Mouse (Mus musculus): Measurements from ENCODE around the gene Ribc2. TPM values are rescaled to one million over a fixed set of nuclear protein-coding genes. Genes with fewer than 3 reads are reported as not detected.
A peak's percentile ranks its signal among the peaks of the same experiment; 100 is the strongest.

Ribc2 gene
- polyA plus RNA-seq (2016; fragmentation: Nextera tagmentation; extraction: Ambion mirVana) = 0.77 and 1.3 TPM in 2 replicates

DNA sequence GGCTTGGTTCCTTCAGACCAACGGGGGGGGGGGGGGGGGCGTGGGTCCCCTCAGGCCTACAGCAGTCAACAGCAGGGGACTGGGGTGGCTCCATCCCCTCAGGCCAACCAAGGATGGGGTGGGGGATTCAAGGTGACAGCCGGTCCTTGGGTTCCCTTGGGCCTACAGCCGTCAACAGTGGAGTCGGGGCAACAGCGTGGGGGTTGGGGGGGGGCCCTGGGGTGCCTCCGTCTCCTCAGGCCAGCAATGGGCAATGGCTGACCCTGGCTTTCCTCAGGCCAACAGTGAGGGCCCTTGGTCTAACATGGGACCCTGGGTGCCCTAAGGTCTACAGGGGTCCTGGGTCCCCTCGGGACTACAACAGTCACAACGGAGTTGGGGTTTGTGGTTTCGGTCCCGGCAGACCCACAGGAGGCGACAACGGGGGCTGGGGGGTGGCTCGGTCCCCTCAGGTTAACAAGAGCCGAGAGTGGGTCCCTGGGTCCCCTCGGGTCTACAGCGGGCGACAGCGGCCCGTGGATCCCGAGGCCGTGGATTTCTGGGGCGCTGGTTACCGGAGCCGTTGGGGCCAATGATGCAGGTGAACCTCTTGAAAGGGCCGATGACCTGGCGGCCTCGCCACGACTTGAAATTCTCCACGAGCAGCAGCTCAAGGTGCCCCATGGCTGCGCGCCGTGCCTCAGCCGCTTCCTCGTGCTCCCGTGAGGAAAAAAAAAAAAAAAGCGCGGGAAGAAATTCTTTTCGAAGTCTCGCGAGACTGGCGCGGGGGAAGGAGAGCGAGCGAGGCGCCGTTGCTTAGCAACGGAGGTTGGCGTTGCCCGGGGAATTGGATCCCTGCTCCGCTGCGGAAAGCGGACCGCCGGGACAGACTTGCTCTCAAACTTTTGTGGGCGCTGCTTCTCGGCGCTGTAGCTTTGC, at the start of gene Ribc2, which contains the start of gene Smc1b:
Gene Ribc2, plus strand, starts transcription at position 804 of the 918 bp plus-strand sequence.
Gene Smc1b, minus strand, starts transcription at position 690 of the 918 bp plus-strand sequence.
- H3K27me3 ChIP-seq (ENCODE audit: insufficient read depth, poor library complexity, severe bottlenecking) = peaks cover 32% of the 10 kb centered on the region
- peaks cover 6% of the 10 kb centered on the region; the same call in 1 of the 2 replicates for H3K9me3 ChIP-seq
- no peaks in the 10 kb centered on the region for H3K36me3 ChIP-seq
- peak; percentile 82 for DNase-seq (ENCODE audit: low spot score)
- peak within 1 kb of the TSS; percentile 78 for H3K27ac ChIP-seq
- peak within 1 kb of the TSS; percentile 45 for H3K4me3 ChIP-seq
- peaks cover 15% of the 10 kb centered on the region for H3K4me1 ChIP-seq (replicated peaks)
- 31% methylated on average over 57 of the region's 58 CpGs for WGBS

DNA sequence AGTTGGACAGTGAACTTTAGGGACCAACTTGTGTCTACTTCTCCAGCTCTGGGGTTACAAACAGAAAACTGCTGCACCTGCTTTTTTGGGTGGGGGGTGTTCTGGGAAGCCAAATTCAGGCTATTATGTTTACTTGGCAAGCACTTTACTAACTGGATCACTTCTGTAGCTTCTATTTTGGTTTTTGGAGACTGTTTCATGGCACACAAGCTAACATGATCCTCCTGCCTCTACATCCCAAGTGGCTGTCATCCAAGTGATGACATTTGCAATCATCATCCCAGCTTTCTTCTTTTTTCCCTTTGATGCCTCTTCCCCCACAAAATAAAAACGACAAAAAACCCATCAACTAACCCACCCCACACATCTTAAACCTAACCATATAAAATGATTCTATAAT, 46.2 kb upstream of the Ribc2 start:
- no peaks in the 10 kb centered on the region for H3K4me1 ChIP-seq (replicated peaks)
- no peaks in the 10 kb centered on the region for H3K27me3 ChIP-seq (ENCODE audit: insufficient read depth, poor library complexity, severe bottlenecking)
- WGBS = 80% methylated on average over 1 of the region's 1 CpGs
- H3K27ac ChIP-seq = no peak overlapping the region
- no peaks in the 10 kb centered on the region for H3K9me3 ChIP-seq
- no peak for DNase-seq (ENCODE audit: low spot score)
- no peak overlapping the region for H3K4me3 ChIP-seq
- no peaks in the 10 kb centered on the region for H3K36me3 ChIP-seq

DNA sequence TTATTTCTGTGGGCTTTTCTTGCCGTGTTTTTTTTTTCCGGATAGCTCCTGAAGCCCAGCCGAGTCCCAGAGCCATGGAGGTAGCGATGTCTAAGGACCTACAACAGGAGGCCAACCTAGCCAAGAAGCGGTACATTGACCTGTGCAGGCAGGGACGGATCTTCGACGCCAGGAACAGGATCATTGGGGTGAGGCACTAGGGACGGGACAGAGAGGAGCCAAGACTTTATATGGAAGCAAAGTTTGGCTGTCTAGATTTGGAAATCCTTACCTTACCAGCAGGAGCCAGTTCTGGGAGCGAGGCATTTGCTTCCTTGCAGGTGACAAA, 279 bp downstream of the Ribc2 start:
- H3K27ac ChIP-seq = peak overlapping the region; percentile 78; the same call in 1 of the 2 replicates
- peaks cover 32% of the 10 kb centered on the region for H3K27me3 ChIP-seq (ENCODE audit: insufficient read depth, poor library complexity, severe bottlenecking)
- peaks cover 6% of the 10 kb centered on the region; the same call in 1 of the 2 replicates for H3K9me3 ChIP-seq
- no peak for DNase-seq (ENCODE audit: low spot score)
- WGBS = 20% methylated on average over 10 of the region's 10 CpGs
- H3K4me1 ChIP-seq (replicated peaks) = peaks cover 15% of the 10 kb centered on the region
- peak overlapping the region; percentile 45 for H3K4me3 ChIP-seq
- H3K36me3 ChIP-seq = no peaks in the 10 kb centered on the region

DNA sequence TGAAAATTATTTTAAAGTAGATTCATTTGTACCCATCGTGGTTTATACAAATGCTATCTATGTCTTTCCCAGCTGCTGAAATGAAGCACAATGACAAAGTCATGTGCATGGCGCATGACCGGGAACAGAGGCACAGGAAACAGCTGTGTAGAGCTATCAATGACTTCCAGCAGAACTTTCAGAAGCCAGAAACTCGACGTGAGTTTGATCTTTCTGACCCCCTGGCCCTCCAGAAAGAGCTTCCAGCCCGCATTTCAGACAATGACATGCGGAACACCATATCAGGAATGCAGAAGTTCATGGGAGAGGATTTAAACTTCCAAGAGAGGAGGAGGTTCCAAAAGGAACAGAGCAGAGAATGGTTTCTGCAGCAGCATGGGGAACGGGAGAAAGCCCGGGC, 3.3 kb downstream of the Ribc2 start:
- H3K4me1 ChIP-seq (replicated peaks) = peaks cover 15% of the 10 kb centered on the region
- H3K27me3 ChIP-seq (ENCODE audit: insufficient read depth, poor library complexity, severe bottlenecking) = peaks cover 32% of the 10 kb centered on the region
- no peak for DNase-seq (ENCODE audit: low spot score)
- H3K36me3 ChIP-seq = no peaks in the 10 kb centered on the region
- no peak overlapping the region for H3K27ac ChIP-seq
- 40% methylated on average over 9 of the region's 9 CpGs for WGBS
- no peak overlapping the region for H3K4me3 ChIP-seq
- peaks cover 6% of the 10 kb centered on the region; the same call in 1 of the 2 replicates for H3K9me3 ChIP-seq

DNA sequence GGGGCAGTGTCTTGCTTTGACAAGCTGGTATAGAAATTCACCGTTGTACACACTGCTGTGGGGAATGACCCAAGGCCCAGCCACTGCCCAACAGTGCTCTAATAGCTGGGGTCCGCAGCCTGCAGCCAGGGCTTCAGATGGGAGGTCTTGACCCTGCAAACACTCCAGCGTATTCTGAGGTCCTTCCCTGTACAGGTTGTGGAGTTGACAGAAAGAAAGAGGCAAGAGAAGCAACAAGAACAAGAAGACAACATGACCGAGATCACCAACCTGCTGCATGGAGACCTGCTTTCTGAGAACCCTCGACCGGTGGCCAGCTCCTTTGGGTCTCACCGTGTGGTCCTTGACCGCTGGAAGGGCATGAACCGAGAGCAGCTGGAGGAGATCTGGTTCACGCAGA, 9.4 kb downstream of the Ribc2 start:
- Histone ChIP-seq H3K4me1 (replicated peaks) (peaks cover 9% of the 10 kb centered on the region), H3K27me3 (ENCODE audit: insufficient read depth, poor library complexity, severe bottlenecking) (no peaks in the 10 kb centered on the region), H3K27ac (no peak overlapping the region), H3K9me3 (no peaks in the 10 kb centered on the region), H3K4me3 (no peak overlapping the region), H3K36me3 (no peaks in the 10 kb centered on the region)
- WGBS = 87% methylated on average over 10 of the region's 10 CpGs
- no peak for DNase-seq (ENCODE audit: low spot score)

DNA sequence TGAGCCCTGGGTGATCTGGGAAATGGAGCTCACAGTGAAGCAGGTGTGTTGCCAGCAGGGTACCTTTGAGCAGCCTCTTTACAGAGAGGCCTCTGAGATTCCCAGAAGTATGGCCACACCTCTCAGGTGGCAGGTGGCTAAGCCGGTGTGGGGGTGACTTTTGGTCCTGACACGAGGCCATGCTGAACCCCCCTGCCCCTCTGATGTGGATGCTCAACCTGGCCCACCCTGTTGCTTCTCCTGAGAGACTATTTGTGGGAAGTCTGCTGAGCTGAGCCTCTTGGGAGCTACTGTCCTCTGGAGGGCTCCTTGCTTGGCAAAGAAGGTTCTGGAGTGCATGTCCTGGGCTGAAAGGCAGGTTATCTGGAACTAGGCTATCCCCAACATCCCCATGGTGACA, 10.6 kb downstream of the Ribc2 start:
- no peak for DNase-seq (ENCODE audit: low spot score)
- H3K36me3 ChIP-seq = no peaks in the 10 kb centered on the region
- H3K4me1 ChIP-seq (replicated peaks) = peaks cover 9% of the 10 kb centered on the region
- H3K27me3 ChIP-seq (ENCODE audit: insufficient read depth, poor library complexity, severe bottlenecking) = no peaks in the 10 kb centered on the region
- H3K9me3 ChIP-seq = no peaks in the 10 kb centered on the region
- WGBS = 70% methylated on average over 2 of the region's 2 CpGs
- H3K27ac ChIP-seq = no peak overlapping the region; the same call in 1 of the 2 replicates
- no peak overlapping the region for H3K4me3 ChIP-seq

DNA sequence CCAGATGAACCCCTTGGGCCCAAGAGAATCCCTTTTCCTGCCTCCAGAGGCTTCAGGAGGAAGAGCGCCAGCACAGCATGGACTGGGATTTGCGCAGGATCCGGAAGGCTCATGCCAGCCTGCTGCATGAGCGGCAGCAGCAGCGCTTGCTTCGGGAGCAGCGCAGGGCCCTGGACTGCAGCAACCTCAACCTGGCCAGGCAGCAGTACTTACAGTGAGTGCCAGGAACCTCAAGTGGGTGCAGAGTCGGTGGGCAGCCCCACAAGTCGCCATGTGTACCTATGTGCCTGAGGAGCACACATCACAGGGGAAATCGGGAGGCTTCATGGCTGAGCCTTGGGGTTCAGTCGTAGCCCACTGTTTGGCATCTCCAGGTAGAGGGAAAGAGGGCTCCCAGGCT, 11.3 kb downstream of the Ribc2 start:
- Histone ChIP-seq H3K4me1 (replicated peaks) (peaks cover 12% of the 10 kb centered on the region), H3K4me3 (no peak overlapping the region), H3K36me3 (no peaks in the 10 kb centered on the region), H3K27ac (no peak overlapping the region), H3K27me3 (ENCODE audit: insufficient read depth, poor library complexity, severe bottlenecking) (no peaks in the 10 kb centered on the region), H3K9me3 (no peaks in the 10 kb centered on the region)
- 89% methylated on average over 11 of the region's 11 CpGs for WGBS
- DNase-seq (ENCODE audit: low spot score) = no peak

DNA sequence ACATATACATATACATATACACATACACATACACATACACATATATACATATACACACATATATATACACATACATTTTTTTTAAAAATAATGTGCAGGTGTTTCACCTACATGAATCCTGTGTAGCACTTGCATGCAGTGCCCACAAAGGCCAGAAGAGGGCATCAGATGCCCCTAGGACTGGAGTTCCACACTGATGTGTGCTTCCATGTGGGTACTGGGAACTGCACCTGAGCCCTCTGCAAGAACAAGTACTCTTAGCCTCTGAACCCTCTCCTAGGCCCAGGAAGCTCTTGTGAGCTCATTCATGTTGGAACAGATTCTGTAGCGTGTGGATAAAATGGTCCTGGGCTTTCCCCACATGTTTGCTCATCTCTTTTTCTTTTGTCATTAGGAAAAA, 11.9 kb downstream of the Ribc2 start:
- no peak overlapping the region for H3K27ac ChIP-seq
- no peaks in the 10 kb centered on the region for H3K27me3 ChIP-seq (ENCODE audit: insufficient read depth, poor library complexity, severe bottlenecking)
- WGBS = 96% methylated on average over 1 of the region's 1 CpGs
- peak; percentile 2 for DNase-seq (ENCODE audit: low spot score)
- H3K4me1 ChIP-seq (replicated peaks) = peaks cover 12% of the 10 kb centered on the region
- no peak overlapping the region for H3K4me3 ChIP-seq
- no peaks in the 10 kb centered on the region for H3K36me3 ChIP-seq
- no peaks in the 10 kb centered on the region for H3K9me3 ChIP-seq

DNA sequence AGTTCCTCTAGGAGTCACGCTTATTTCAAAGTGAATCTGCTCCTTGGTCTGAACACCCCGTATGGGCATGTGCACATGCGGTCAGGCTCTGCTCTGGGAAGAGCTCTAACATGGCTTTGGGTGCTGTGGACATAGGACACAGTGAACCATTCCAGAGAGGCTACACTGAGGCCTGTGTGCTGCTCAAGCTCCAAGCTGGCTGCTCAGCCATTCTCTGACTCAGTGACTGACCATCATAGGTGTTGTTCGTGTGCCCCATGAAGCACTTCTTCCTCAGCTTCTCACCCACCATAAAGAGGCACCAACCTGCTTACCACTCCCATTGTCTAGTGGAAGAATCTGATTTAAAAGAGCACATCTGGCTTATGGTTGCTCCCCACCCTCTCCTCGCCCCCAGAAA, 12.4 kb downstream of the Ribc2 start:
- 86% methylated on average over 5 of the region's 5 CpGs for WGBS
- no peaks in the 10 kb centered on the region for H3K9me3 ChIP-seq
- DNase-seq (ENCODE audit: low spot score) = no peak
- peaks cover 12% of the 10 kb centered on the region for H3K4me1 ChIP-seq (replicated peaks)
- H3K36me3 ChIP-seq = no peaks in the 10 kb centered on the region
- no peaks in the 10 kb centered on the region for H3K27me3 ChIP-seq (ENCODE audit: insufficient read depth, poor library complexity, severe bottlenecking)
- no peak overlapping the region for H3K27ac ChIP-seq
- no peak overlapping the region for H3K4me3 ChIP-seq

DNA sequence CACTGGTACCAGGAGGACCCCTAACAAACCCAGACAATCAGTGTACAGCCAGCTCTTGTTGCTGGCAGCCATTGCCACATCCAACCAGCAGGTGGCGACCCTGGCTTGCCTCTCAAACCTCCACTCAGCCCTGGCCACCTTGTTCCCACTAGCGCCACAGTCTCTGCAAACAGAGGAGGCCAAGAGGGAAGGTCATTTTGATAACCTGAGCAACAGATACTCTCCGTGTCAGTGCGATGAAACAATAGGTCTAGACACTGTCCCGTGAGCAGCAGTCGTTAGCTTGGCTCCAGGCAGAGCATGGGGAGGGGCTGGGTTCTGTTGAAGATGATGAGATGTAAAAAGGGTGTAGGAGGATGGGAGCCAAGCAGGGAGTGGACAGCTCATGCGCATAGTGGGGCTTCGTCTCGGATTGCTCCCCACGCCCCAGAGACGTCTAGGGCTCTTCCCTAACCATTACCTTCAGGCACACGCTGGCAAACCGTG, 19.6 kb downstream of the Ribc2 start:
- 29% methylated on average over 13 of the region's 13 CpGs for WGBS
- H3K27me3 ChIP-seq (ENCODE audit: insufficient read depth, poor library complexity, severe bottlenecking) = no peaks in the 10 kb centered on the region
- no peak overlapping the region for H3K27ac ChIP-seq
- H3K4me1 ChIP-seq (replicated peaks) = 0 out of 2 replicates have a peak, but pooled peaks cover 3% of the 10 kb centered on the region
- no peaks in the 10 kb centered on the region for H3K9me3 ChIP-seq
- H3K36me3 ChIP-seq = no peaks in the 10 kb centered on the region
- H3K4me3 ChIP-seq = no peak overlapping the region
- peak; percentile 80 for DNase-seq (ENCODE audit: low spot score)

DNA sequence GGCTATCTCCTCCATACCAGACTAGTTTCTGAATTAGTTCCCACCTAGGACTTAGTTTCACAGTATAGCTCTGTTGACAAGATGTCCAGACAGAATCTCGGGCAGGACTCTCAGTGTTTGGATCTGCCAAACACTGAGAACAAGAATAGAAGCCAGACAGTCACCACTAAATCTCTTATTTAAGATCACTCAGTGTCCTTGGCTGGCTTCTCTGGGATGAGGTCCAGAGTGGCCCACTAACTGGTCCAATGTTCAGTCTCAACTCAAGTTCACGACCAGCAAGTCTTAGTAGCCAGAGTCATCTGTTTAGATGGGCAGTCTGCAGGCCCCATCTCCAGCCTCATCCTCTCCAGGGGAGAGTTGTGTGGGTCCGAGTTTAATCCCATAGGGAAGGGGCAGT, 20.7 kb downstream of the Ribc2 start:
- DNase-seq (ENCODE audit: low spot score) = no peak
- no peaks in the 10 kb centered on the region for H3K27me3 ChIP-seq (ENCODE audit: insufficient read depth, poor library complexity, severe bottlenecking)
- 80% methylated on average over 3 of the region's 3 CpGs for WGBS
- no peak overlapping the region for H3K4me3 ChIP-seq
- no peak overlapping the region for H3K27ac ChIP-seq
- no peaks in the 10 kb centered on the region for H3K36me3 ChIP-seq
- H3K9me3 ChIP-seq = no peaks in the 10 kb centered on the region
- 0 out of 2 replicates have a peak, but pooled peaks cover 2% of the 10 kb centered on the region for H3K4me1 ChIP-seq (replicated peaks)

DNA sequence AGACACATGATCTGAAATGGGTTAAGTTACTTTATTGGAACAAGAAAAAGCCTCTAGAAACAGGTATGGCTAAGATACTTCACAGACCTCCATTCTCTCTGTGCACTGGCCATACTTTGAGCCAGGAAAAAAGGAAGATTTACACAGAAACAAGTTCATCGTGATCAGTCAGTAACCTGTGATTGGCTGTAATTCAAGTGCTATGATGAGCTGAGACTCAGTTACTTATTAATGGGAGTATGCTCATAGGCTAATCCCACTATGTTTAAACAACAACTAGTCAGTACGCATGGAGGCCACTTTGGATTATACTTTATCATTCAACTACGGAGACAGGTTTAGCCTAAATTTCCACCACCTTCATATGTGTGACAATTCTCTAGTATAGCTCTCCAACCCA, 22.2 kb downstream of the Ribc2 start:
- no peak for DNase-seq (ENCODE audit: low spot score)
- 95% methylated on average over 3 of the region's 3 CpGs for WGBS
- Histone ChIP-seq H3K4me1 (replicated peaks) (no peaks in the 10 kb centered on the region), H3K27ac (no peak overlapping the region), H3K9me3 (no peaks in the 10 kb centered on the region; the same call in 1 of the 2 replicates), H3K4me3 (no peak overlapping the region), H3K36me3 (no peaks in the 10 kb centered on the region), H3K27me3 (ENCODE audit: insufficient read depth, poor library complexity, severe bottlenecking) (no peaks in the 10 kb centered on the region)

DNA sequence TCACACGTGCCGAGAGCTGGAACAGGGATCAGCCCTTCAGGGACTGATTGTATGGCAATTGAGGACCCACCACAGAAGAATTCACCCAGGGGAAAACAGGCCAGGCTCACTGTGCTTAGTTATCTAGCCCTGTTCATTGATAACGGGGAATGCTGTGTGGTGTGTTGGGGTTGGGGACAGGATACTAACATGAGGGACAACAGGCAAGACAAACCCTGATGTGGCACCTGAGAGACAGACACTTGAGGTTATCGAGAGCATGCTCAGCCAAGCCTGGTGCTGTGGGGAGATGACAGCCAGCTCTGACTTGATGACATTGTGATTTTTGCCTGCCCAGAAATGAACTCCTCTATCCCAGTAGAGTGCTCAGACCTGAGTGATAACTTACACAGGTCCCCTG, 24.3 kb downstream of the Ribc2 start:
- WGBS = 76% methylated on average over 4 of the region's 4 CpGs
- DNase-seq (ENCODE audit: low spot score) = no peak
- H3K27me3 ChIP-seq (ENCODE audit: insufficient read depth, poor library complexity, severe bottlenecking) = no peaks in the 10 kb centered on the region
- H3K4me1 ChIP-seq (replicated peaks) = no peaks in the 10 kb centered on the region
- no peak overlapping the region for H3K4me3 ChIP-seq
- no peaks in the 10 kb centered on the region for H3K36me3 ChIP-seq
- H3K9me3 ChIP-seq = no peaks in the 10 kb centered on the region; the same call in 1 of the 2 replicates
- no peak overlapping the region for H3K27ac ChIP-seq

Measured in hindbrain, embryonic 10.5 days (tissue).